ENCODE assay signal across 23 mouse cellular contexts in genomic region chr2:52367248-52367647, GRCm38 (mm10). TPM values are rescaled to one million over a fixed set of nuclear protein-coding genes. Genes with fewer than 3 reads are reported as not detected.
DNase-seq lines count a peak whose midpoint lies in the region; ATAC-seq and TF ChIP-seq lines count a peak whose summit lies in the region.
"Had no signal": no experiment of that assay in that cellular context is flagged by ENCODE, and none has a peak within 500 bp of the region (broad histone marks: within the 10 kb centered on the region; RNA-seq: fewer than 3 reads in every experiment).

No protein-coding gene starts in this region.

- H3K4me3 ChIP-seq in gastrocnemius, adult 2 months = no peak overlapping the region
- H3K4me3 ChIP-seq in heart, embryonic 15.5 days = peak overlapping the region; percentile 31
- H3K4me3 ChIP-seq in hindbrain, embryonic 16.5 days (ENCODE audit: low read length) = no peak overlapping the region
- H3K4me3 ChIP-seq: embryonic facial prominence, embryonic 12.5 days; hindbrain, embryonic 13.5 days; left cerebral cortex, adult 2 months; liver, embryonic 13.5 days had no signal

- peak overlapping the region; percentile 54 for H3K4me2 ChIP-seq in heart, embryonic 15.5 days
- no peak overlapping the region for H3K4me2 ChIP-seq in hindbrain, embryonic 16.5 days (ENCODE audit: low read length)
- H3K4me2 ChIP-seq: embryonic facial prominence, embryonic 12.5 days; hindbrain, embryonic 13.5 days; liver, embryonic 13.5 days; midbrain, embryonic 11.5 days had no signal

- H3K36me3 ChIP-seq in heart, embryonic 15.5 days = no peaks in the 10 kb centered on the region
- H3K36me3 ChIP-seq in hindbrain, embryonic 16.5 days (ENCODE audit: control insufficient read depth, insufficient read depth, low read length) = no peaks in the 10 kb centered on the region
- H3K36me3 ChIP-seq: embryonic facial prominence, embryonic 12.5 days; hindbrain, embryonic 13.5 days; liver, embryonic 13.5 days had no signal

- peak overlapping the region; percentile 15 for H3K9ac ChIP-seq in heart, embryonic 15.5 days
- no peak overlapping the region for H3K9ac ChIP-seq in hindbrain, embryonic 16.5 days (ENCODE audit: low read depth, low read length)
- H3K9ac ChIP-seq: embryonic facial prominence, embryonic 12.5 days; hindbrain, embryonic 13.5 days; liver, embryonic 13.5 days had no signal

- H3K27me3 ChIP-seq in heart, embryonic 15.5 days = no peaks in the 10 kb centered on the region
- no peaks in the 10 kb centered on the region for H3K27me3 ChIP-seq in hindbrain, embryonic 16.5 days (replicated peaks; ENCODE audit: control insufficient read depth, insufficient read depth, low read length)
- H3K27me3 ChIP-seq: embryonic facial prominence, embryonic 12.5 days; hindbrain, embryonic 13.5 days; liver, embryonic 13.5 days; Patski had no signal

- 28% methylated on average over 13 of the region's 13 CpGs for WGBS in heart, embryonic 15.5 days
- 74% methylated on average over 13 of the region's 13 CpGs for WGBS in hindbrain, embryonic 16.5 days

- no peaks in the 10 kb centered on the region for H3K9me3 ChIP-seq in heart, embryonic 15.5 days (replicated peaks)
- no peaks in the 10 kb centered on the region for H3K9me3 ChIP-seq in hindbrain, embryonic 16.5 days (ENCODE audit: control insufficient read depth, low read length)
- H3K9me3 ChIP-seq: embryonic facial prominence, embryonic 12.5 days; hindbrain, embryonic 13.5 days; liver, embryonic 13.5 days had no signal

- no peak for DNase-seq in gastrocnemius, adult 2 months
- DNase-seq in gastrocnemius, postnatal 25 days = no peak
- no peak for DNase-seq in heart, postnatal 4 days
- peak; percentile 9 to 15 for DNase-seq in layer of hippocampus, postnatal 36 days
- no peak for DNase-seq in layer of hippocampus, postnatal 25 days (ENCODE audit: extremely low spot score in 1 of 2, low spot score in 1 of 2)
- DNase-seq in Muller cell, postnatal 12 days (ENCODE audit: inconsistent ontology term) = peak; percentile 5
- DNase-seq: cerebellum, postnatal 25 days; gastrocnemius, postnatal 10 days; kidney, adult 18-20 months; kidney, postnatal 4 days; liver, embryonic 13.5 days; lung, adult 2 months; lung, postnatal 14 days; right cerebral cortex, postnatal 25 days; spleen, adult 18-20 months had no signal

- intact Hi-C loops in gastrocnemius, adult 2 months (cut with DNase I) = no loop called here

- peaks cover 29% of the 10 kb centered on the region for H3K4me1 ChIP-seq in heart, embryonic 15.5 days (replicated peaks)
- H3K4me1 ChIP-seq in hindbrain, embryonic 16.5 days (ENCODE audit: control insufficient read depth, insufficient read depth, low read depth, low read length) = no peaks in the 10 kb centered on the region
- H3K4me1 ChIP-seq: embryonic facial prominence, embryonic 12.5 days; hindbrain, embryonic 13.5 days; liver, embryonic 13.5 days had no signal

- ATAC-seq in heart, embryonic 15.5 days (replicated peaks; ENCODE audit: insufficient number of reproducible peaks, insufficient read depth, low FRiP score, low read depth) = no peak
- no peak for ATAC-seq in hindbrain, embryonic 16.5 days
- ATAC-seq: inflammation-experienced regulatory T-cells, adult 6 months; Patski had no signal

- H3K27ac ChIP-seq in gastrocnemius, adult 2 months = peak overlapping the region; percentile 46; the same call in 1 of the 2 replicates
- H3K27ac ChIP-seq in heart, embryonic 15.5 days = 0 out of 2 replicates have a peak overlapping the region, but pooled peaks have one; percentile 26
- H3K27ac ChIP-seq in hindbrain, embryonic 16.5 days (ENCODE audit: low read depth, low read length) = no peak overlapping the region
- H3K27ac ChIP-seq: embryonic facial prominence, embryonic 12.5 days; hindbrain, embryonic 13.5 days; left cerebral cortex, adult 2 months; liver, embryonic 13.5 days had no signal

- TF ChIP-seq CTCF in gastrocnemius, adult 2 months (IDR thresholded peaks at IDR 0.05) = no peak

RNA-seq across cellular contexts. Expression of gene Neb, which starts 11.0 kb away (rescaled TPM):
- 1,000 to 10,000 TPM; 5,559 to 6,662 TPM for total RNA-seq in gastrocnemius, adult 2 months (2021)
- 1,000 to 10,000 TPM; 4,872 to 5,741 TPM for total RNA-seq in gastrocnemius, postnatal 25 days (2021)
- polyA plus RNA-seq in heart, embryonic 15.5 days (2015; fragmentation: Nextera tagmentation; extraction: Ambion mirVana) = 2.5 and 3.9 TPM in 2 replicates
- total RNA-seq in heart, postnatal 4 days (2021) = 1 to 10 TPM; 4.1 to 6.5 TPM
- 1 to 10 TPM; 1.3 to 1.7 TPM for total RNA-seq in layer of hippocampus, postnatal 36 days (2021)
- 1 to 10 TPM; 1.2 to 1.4 TPM for total RNA-seq in layer of hippocampus, postnatal 25 days (2021)
- 0.76 and 8.8 TPM in 2 replicates for polyA plus RNA-seq in hindbrain, embryonic 16.5 days (2015; fragmentation: Nextera tagmentation; extraction: Ambion mirVana)

RNA-seq across cellular contexts. Expression of gene Arl5a, which starts 57.5 kb away (rescaled TPM):
- total RNA-seq in gastrocnemius, adult 2 months (2021) = 10 to 100 TPM; 29.9 to 38.6 TPM
- 10 to 100 TPM; 30.7 to 31.8 TPM for total RNA-seq in gastrocnemius, postnatal 25 days (2021)
- polyA plus RNA-seq in heart, embryonic 15.5 days (2015; fragmentation: Nextera tagmentation; extraction: Ambion mirVana) = 42.2 and 45.2 TPM in 2 replicates
- total RNA-seq in heart, postnatal 4 days (2021) = 10 to 100 TPM; 52.7 to 56.2 TPM
- 10 to 100 TPM; 66.7 to 68.0 TPM for total RNA-seq in layer of hippocampus, postnatal 36 days (2021)
- total RNA-seq in layer of hippocampus, postnatal 25 days (2021) = 10 to 100 TPM; 57.8 to 63.1 TPM
- 25.8 and 39.3 TPM in 2 replicates for polyA plus RNA-seq in hindbrain, embryonic 16.5 days (2015; fragmentation: Nextera tagmentation; extraction: Ambion mirVana)

Comparison
In these comparisons a context has a peak if more than half of its experiments do, and no peak if none do; other contexts are left out.
1. DNase-seq: peak in layer of hippocampus, postnatal 36 days (2 of 2) and Muller cell, postnatal 12 days (single experiment); none in gastrocnemius, adult 2 months (single experiment), gastrocnemius, postnatal 25 days (single experiment), heart, postnatal 4 days (single experiment) and layer of hippocampus, postnatal 25 days (0 of 2).
2. RNA of gene Neb, which starts 11.0 kb away (total RNA-seq): 5,559 to 6,662 TPM in gastrocnemius, adult 2 months and 4,872 to 5,741 TPM in gastrocnemius, postnatal 25 days; 4.1 to 6.5 TPM in heart, postnatal 4 days, 1.3 to 1.7 TPM in layer of hippocampus, postnatal 36 days and 1.2 to 1.4 TPM in layer of hippocampus, postnatal 25 days; every median in the first group is over 100 times any median in the second.